Mouse (Mus musculus): ENCODE data around the gene 1110059G10Rik. TPM values are rescaled to one million over a fixed set of nuclear protein-coding genes. Genes with fewer than 3 reads are reported as not detected.

The 1110059G10Rik gene
- 18.4 and 21.5 TPM in 2 replicates for polyA plus RNA-seq (2015; fragmentation: Nextera tagmentation; extraction: Ambion mirVana)

GRCm38 (mm10) chr9:122950643-122951475 is at the start of gene 1110059G10Rik, which contains the start of gene Kif15:
1110059G10Rik (minus strand) TSS chr9:122951000.
Kif15 (plus strand) TSS chr9:122951046.
- WGBS, result under 1% methylated on average over 64 of the region's 64 CpGs
- Histone ChIP-seq H3K27me3 (ENCODE audit: control insufficient read depth, insufficient read depth, low read length) (no peaks in the 10 kb centered on the region), H3K4me1 (ENCODE audit: control insufficient read depth, insufficient read depth, low read length) (peaks cover 9% of the 10 kb centered on the region), H3K9ac (ENCODE audit: low read length) (peak within 1 kb of the TSS; percentile 92), H3K4me2 (ENCODE audit: low read depth, low read length) (peak within 1 kb of the TSS; percentile 97), H3K9me3 (replicated peaks; ENCODE audit: control insufficient read depth, low read length) (no peaks in the 10 kb centered on the region), H3K27ac (ENCODE audit: low read length) (peak within 1 kb of the TSS; percentile 72), H3K36me3 (ENCODE audit: control insufficient read depth, insufficient read depth) (peaks cover 10% of the 10 kb centered on the region), H3K4me3 (ENCODE audit: low read length) (peak within 1 kb of the TSS; percentile 92)
- ATAC-seq (replicated peaks; ENCODE audit: extremely low read depth, insufficient read depth, low FRiP score), result peak; percentile 96

- peaks cover 36% of the 10 kb centered on the region for H3K36me3 ChIP-seq (ENCODE audit: control insufficient read depth, insufficient read depth)
- WGBS, result 91% methylated on average over 4 of the region's 4 CpGs
- no peak overlapping the region for H3K4me2 ChIP-seq (ENCODE audit: low read depth, low read length)
- H3K27ac ChIP-seq (ENCODE audit: low read length), result no peak overlapping the region
- no peaks in the 10 kb centered on the region for H3K27me3 ChIP-seq (ENCODE audit: control insufficient read depth, insufficient read depth, low read length)
- no peak for ATAC-seq (replicated peaks; ENCODE audit: extremely low read depth, insufficient read depth, low FRiP score)
- H3K9ac ChIP-seq (ENCODE audit: low read length), result no peak overlapping the region
- no peak overlapping the region for H3K4me3 ChIP-seq (ENCODE audit: low read length)
- H3K9me3 ChIP-seq (replicated peaks; ENCODE audit: control insufficient read depth, low read length), result no peaks in the 10 kb centered on the region
- no peaks in the 10 kb centered on the region for H3K4me1 ChIP-seq (ENCODE audit: control insufficient read depth, insufficient read depth, low read length)
Observed at GRCm38 (mm10) chr9:122999193-122999586, 48.4 kb upstream of the 1110059G10Rik start.

- 87% methylated on average over 10 of the region's 10 CpGs for WGBS
- no peak overlapping the region for H3K4me2 ChIP-seq (ENCODE audit: low read depth, low read length)
- no peak overlapping the region for H3K9ac ChIP-seq (ENCODE audit: low read length)
- peaks cover 35% of the 10 kb centered on the region for H3K36me3 ChIP-seq (ENCODE audit: control insufficient read depth, insufficient read depth)
- ATAC-seq (replicated peaks; ENCODE audit: extremely low read depth, insufficient read depth, low FRiP score), result no peak
- no peak overlapping the region for H3K4me3 ChIP-seq (ENCODE audit: low read length)
- no peaks in the 10 kb centered on the region for H3K27me3 ChIP-seq (ENCODE audit: control insufficient read depth, insufficient read depth, low read length)
- no peaks in the 10 kb centered on the region for H3K4me1 ChIP-seq (ENCODE audit: control insufficient read depth, insufficient read depth, low read length)
- H3K9me3 ChIP-seq (replicated peaks; ENCODE audit: control insufficient read depth, low read length), result no peaks in the 10 kb centered on the region
- H3K27ac ChIP-seq (ENCODE audit: low read length), result no peak overlapping the region
Observed at GRCm38 (mm10) chr9:122998406-122999192, 47.8 kb upstream of the 1110059G10Rik start.

- no peak overlapping the region for H3K4me3 ChIP-seq (ENCODE audit: low read length)
- no peak overlapping the region for H3K9ac ChIP-seq (ENCODE audit: low read length)
- 74% methylated on average over 3 of the region's 3 CpGs for WGBS
- no peak overlapping the region for H3K27ac ChIP-seq (ENCODE audit: low read length)
- H3K4me2 ChIP-seq (ENCODE audit: low read depth, low read length), result no peak overlapping the region
- H3K36me3 ChIP-seq (ENCODE audit: control insufficient read depth, insufficient read depth), result peaks cover 64% of the 10 kb centered on the region
- no peaks in the 10 kb centered on the region for H3K27me3 ChIP-seq (ENCODE audit: control insufficient read depth, insufficient read depth, low read length)
- peaks cover under 1% of the 10 kb centered on the region; the same call in 1 of the 2 replicates for H3K4me1 ChIP-seq (ENCODE audit: control insufficient read depth, insufficient read depth, low read length)
- no peak for ATAC-seq (replicated peaks; ENCODE audit: extremely low read depth, insufficient read depth, low FRiP score)
- H3K9me3 ChIP-seq (replicated peaks; ENCODE audit: control insufficient read depth, low read length), result peaks cover 8% of the 10 kb centered on the region
Observed at GRCm38 (mm10) chr9:122928915-122929314, 21.9 kb downstream of the 1110059G10Rik start.

- 1% methylated on average over 43 of the region's 43 CpGs for WGBS
- ATAC-seq (replicated peaks; ENCODE audit: extremely low read depth, insufficient read depth, low FRiP score), result peak; percentile 97
- peaks cover 31% of the 10 kb centered on the region for H3K36me3 ChIP-seq (ENCODE audit: control insufficient read depth, insufficient read depth)
- peak within 1 kb of the TSS; percentile 75 for H3K4me3 ChIP-seq (ENCODE audit: low read length)
- peak within 1 kb of the TSS; percentile 75 for H3K4me2 ChIP-seq (ENCODE audit: low read depth, low read length)
- peaks cover 5% of the 10 kb centered on the region; the same call in 1 of the 2 replicates for H3K4me1 ChIP-seq (ENCODE audit: control insufficient read depth, insufficient read depth, low read length)
- H3K27me3 ChIP-seq (ENCODE audit: control insufficient read depth, insufficient read depth, low read length), result no peaks in the 10 kb centered on the region
- H3K9ac ChIP-seq (ENCODE audit: low read length), result peak within 1 kb of the TSS; percentile 87
- H3K9me3 ChIP-seq (replicated peaks; ENCODE audit: control insufficient read depth, low read length), result no peaks in the 10 kb centered on the region
- H3K27ac ChIP-seq (ENCODE audit: low read length), result 0 out of 2 replicates have a peak within 1 kb of the TSS, but pooled peaks have one; percentile 12
Observed at GRCm38 (mm10) chr9:122922936-122923381, 27.8 kb downstream of the 1110059G10Rik start, which contains the start of gene Zfp105. Zfp105 (plus strand) TSS chr9:122923072.

GRCm38 (mm10) chr9:122922436-122922835 is 28.4 kb downstream of the 1110059G10Rik start:
- no peak for ATAC-seq (replicated peaks; ENCODE audit: extremely low read depth, insufficient read depth, low FRiP score)
- Histone ChIP-seq H3K4me3 (ENCODE audit: low read length) (peak overlapping the region; percentile 75), H3K27ac (ENCODE audit: low read length) (no peak overlapping the region), H3K27me3 (ENCODE audit: control insufficient read depth, insufficient read depth, low read length) (no peaks in the 10 kb centered on the region), H3K9me3 (replicated peaks; ENCODE audit: control insufficient read depth, low read length) (no peaks in the 10 kb centered on the region), H3K4me1 (ENCODE audit: control insufficient read depth, insufficient read depth, low read length) (peaks cover 5% of the 10 kb centered on the region; the same call in 1 of the 2 replicates), H3K36me3 (ENCODE audit: control insufficient read depth, insufficient read depth) (peaks cover 27% of the 10 kb centered on the region), H3K4me2 (ENCODE audit: low read depth, low read length) (peak overlapping the region; percentile 75), H3K9ac (ENCODE audit: low read length) (peak overlapping the region; percentile 87)
- 27% methylated on average over 3 of the region's 3 CpGs for WGBS

GRCm38 (mm10) chr9:122902717-122903535 is 47.9 kb downstream of the 1110059G10Rik start:
- peak overlapping the region; percentile 74 for H3K4me2 ChIP-seq (ENCODE audit: low read depth, low read length)
- H3K27ac ChIP-seq (ENCODE audit: low read length), result no peak overlapping the region
- peak overlapping the region; percentile 67 for H3K4me3 ChIP-seq (ENCODE audit: low read length)
- H3K9ac ChIP-seq (ENCODE audit: low read length), result peak overlapping the region; percentile 74
- H3K4me1 ChIP-seq (ENCODE audit: control insufficient read depth, insufficient read depth, low read length), result 0 out of 2 replicates have a peak, but pooled peaks cover 2% of the 10 kb centered on the region
- peaks cover 6% of the 10 kb centered on the region; the same call in 1 of the 2 replicates for H3K9me3 ChIP-seq (replicated peaks; ENCODE audit: control insufficient read depth, low read length)
- 15% methylated on average over 32 of the region's 32 CpGs for WGBS
- peak; percentile 90 for ATAC-seq (replicated peaks; ENCODE audit: extremely low read depth, insufficient read depth, low FRiP score)
- H3K27me3 ChIP-seq (ENCODE audit: control insufficient read depth, insufficient read depth, low read length), result no peaks in the 10 kb centered on the region
- H3K36me3 ChIP-seq (ENCODE audit: control insufficient read depth, insufficient read depth), result no peaks in the 10 kb centered on the region; the same call in 1 of the 2 replicates

GRCm38 (mm10) chr9:122901047-122901446 is 49.8 kb downstream of the 1110059G10Rik start:
- Histone ChIP-seq H3K27me3 (ENCODE audit: control insufficient read depth, insufficient read depth, low read length) (no peaks in the 10 kb centered on the region), H3K9me3 (replicated peaks; ENCODE audit: control insufficient read depth, low read length) (peaks cover 3% of the 10 kb centered on the region), H3K9ac (ENCODE audit: low read length) (no peak overlapping the region), H3K4me1 (ENCODE audit: control insufficient read depth, insufficient read depth, low read length) (0 out of 2 replicates have a peak, but pooled peaks cover 2% of the 10 kb centered on the region), H3K4me3 (ENCODE audit: low read length) (no peak overlapping the region), H3K4me2 (ENCODE audit: low read depth, low read length) (no peak overlapping the region), H3K27ac (ENCODE audit: low read length) (no peak overlapping the region), H3K36me3 (ENCODE audit: control insufficient read depth, insufficient read depth) (peaks cover 3% of the 10 kb centered on the region)
- ATAC-seq (replicated peaks; ENCODE audit: extremely low read depth, insufficient read depth, low FRiP score), result no peak
- WGBS, result 71% methylated on average over 2 of the region's 2 CpGs

Measured in heart, embryonic 16.5 days (tissue).